Mouse (Mus musculus) embryonic facial prominence, embryonic 14.5 days (tissue): Measurements from ENCODE around the gene Mbd5. TPM values are rescaled to one million over a fixed set of nuclear protein-coding genes. Genes with fewer than 3 reads are reported as not detected.

ENCODE experiments used
- ATAC-seq: fragments of 200-750 bp; cut with Nextera tagmentation; 2 replicates; pipeline ENCODE4 v1.8.0; 2017; ENCODE audit warnings: low read depth, moderate number of reproducible peaks, moderate TSS enrichment
- DNase-seq: peaks from one replicate; pipeline ENCODE4 v3.0.0-alpha.2; 2015; ENCODE audit warnings: low spot score
- H3K27ac ChIP-seq: fragments of 300-500 bp; sonication (generic); replicated peaks from 2 replicates; pipeline ENCODE4 v1.5.1; 2014; ENCODE audit warnings: low read depth, mild to moderate bottlenecking, low read length, moderate library complexity
- H3K27me3 ChIP-seq: fragments of 300-500 bp; sonication (generic); replicated peaks from 2 replicates; pipeline ENCODE4 v1.6.1; 2014; ENCODE audit warnings: low read length; ENCODE audit not compliant: control insufficient read depth, insufficient read depth
- H3K36me3 ChIP-seq: fragments of 300-500 bp; sonication (generic); 2 replicates; pipeline ENCODE4 v1.6.1; 2014; ENCODE audit warnings: low read length, mixed read lengths; ENCODE audit not compliant: control insufficient read depth, insufficient read depth
- H3K4me1 ChIP-seq: fragments of 300-500 bp; sonication (generic); 2 replicates; pipeline ENCODE4 v1.6.1; 2014; ENCODE audit warnings: antibody characterized with exemption, low read length; ENCODE audit not compliant: control insufficient read depth, insufficient read depth
- H3K4me2 ChIP-seq: fragments of 300-500 bp; sonication (generic); 2 replicates; pipeline ENCODE4 v1.6.1; 2014; ENCODE audit warnings: low read depth, mild to moderate bottlenecking, low read length, moderate library complexity, mixed read lengths
- H3K4me3 ChIP-seq: fragments of 300-500 bp; sonication (generic); 2 replicates; pipeline ENCODE4 v1.5.1; 2014; ENCODE audit warnings: low read depth, mild to moderate bottlenecking, low read length
- H3K9ac ChIP-seq: fragments of 300-500 bp; sonication (generic); 2 replicates; pipeline ENCODE4 v1.6.1; 2014; ENCODE audit warnings: low read depth, mild to moderate bottlenecking, low read length, moderate library complexity, mixed read lengths
- H3K9me3 ChIP-seq: fragments of 300-500 bp; sonication (generic); 2 replicates; pipeline ENCODE4 v1.6.1; 2016; ENCODE audit warnings: low read length; ENCODE audit not compliant: control insufficient read depth
- WGBS: fragments of 180-500 bp; shearing (Covaris S2); extraction: QIAGEN DNeasy Blood & Tissue Kit; methylation state at CpG from one replicate; pipeline ENCODE4 v1.1.7; 2014; 5-methylcytosine and 5-hydroxymethylcytosine counted together
- polyA plus RNA-seq: library from polyadenylated mRNA; unstranded; fragments of >200 nt; fragmentation: Nextera tagmentation; extraction: Ambion mirVana; gene quantifications from 2 replicates; pipeline ENCODE4 v1.2.1, GENCODE M21; 2014

Mbd5 gene
- polyA plus RNA-seq, 1 experiment from 2014 or later, result 23.5 TPM

GRCm38 (mm10) chr2:48956591-48956990 is 7.3 kb downstream of the Mbd5 start:
- ATAC-seq, result no peak
- DNase-seq, result no peak
- H3K27me3 ChIP-seq, result no peaks in the 10 kb centered on the region
- H3K4me3 ChIP-seq, result no peak overlapping the region
- H3K4me2 ChIP-seq, result no peak overlapping the region
- no peaks in the 10 kb centered on the region for H3K36me3 ChIP-seq
- H3K4me1 ChIP-seq, result peaks cover 4% of the 10 kb centered on the region; the same call in 1 of the 2 replicates
- H3K9me3 ChIP-seq, result no peaks in the 10 kb centered on the region
- WGBS, result 65% methylated on average over 3 of the region's 3 CpGs
- no peak overlapping the region for H3K27ac ChIP-seq
- H3K9ac ChIP-seq, result no peak overlapping the region

DNA sequence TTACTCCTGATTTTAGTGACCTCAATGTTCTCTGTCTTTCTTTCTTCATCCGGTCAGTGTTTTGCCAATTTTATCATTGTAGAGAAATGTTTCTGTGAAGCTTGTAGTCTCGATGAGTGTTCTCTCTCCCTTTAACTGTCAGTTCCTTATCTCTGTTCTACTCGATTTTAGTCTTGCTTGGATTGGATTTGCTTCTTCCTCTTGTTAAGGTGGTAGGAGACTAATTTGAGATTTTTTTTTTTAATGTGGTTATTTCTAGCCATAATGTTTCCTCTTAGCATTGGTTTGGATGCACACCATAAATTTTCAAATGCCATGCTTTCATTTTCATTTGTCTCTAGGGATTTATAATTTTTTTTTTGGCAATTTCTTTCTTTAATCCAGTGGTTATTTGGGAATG is 29.6 kb downstream of the Mbd5 start:
- WGBS, result 82% methylated on average over 3 of the region's 3 CpGs
- no peak overlapping the region for H3K9ac ChIP-seq
- ATAC-seq (no peak), DNase-seq (no peak)
- H3K27ac ChIP-seq, result no peak overlapping the region
- H3K4me2 ChIP-seq, result no peak overlapping the region
- H3K36me3 ChIP-seq, result no peaks in the 10 kb centered on the region
- H3K4me1 ChIP-seq, result no peaks in the 10 kb centered on the region
- no peaks in the 10 kb centered on the region for H3K9me3 ChIP-seq
- H3K4me3 ChIP-seq, result no peak overlapping the region
- H3K27me3 ChIP-seq, result no peaks in the 10 kb centered on the region

DNA sequence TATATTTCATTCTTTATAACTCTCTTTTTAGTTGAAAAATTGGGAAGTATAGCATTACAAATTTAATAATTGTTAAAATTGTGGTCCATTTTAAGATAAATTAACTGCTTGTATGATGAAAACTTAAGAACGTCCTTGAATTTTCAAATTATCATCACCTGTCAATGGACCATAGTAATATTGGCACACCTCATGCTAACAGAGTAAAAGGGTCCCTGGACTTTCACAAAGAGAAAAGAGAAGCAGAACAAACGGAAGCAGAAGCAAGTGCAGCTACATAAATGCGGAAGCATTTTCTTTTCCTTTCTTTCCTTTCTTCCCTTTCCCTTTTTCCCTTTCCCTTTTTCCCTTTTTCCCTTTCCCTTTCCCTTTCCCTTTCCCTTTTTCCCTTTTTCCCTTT is 41.0 kb downstream of the Mbd5 start:
- H3K9ac ChIP-seq, result no peak overlapping the region
- H3K4me1 ChIP-seq, result no peaks in the 10 kb centered on the region
- H3K36me3 ChIP-seq, result no peaks in the 10 kb centered on the region
- no peak overlapping the region for H3K4me2 ChIP-seq
- no peak overlapping the region for H3K27ac ChIP-seq
- no peak for ATAC-seq
- H3K9me3 ChIP-seq, result no peaks in the 10 kb centered on the region
- no peak for DNase-seq
- H3K4me3 ChIP-seq, result no peak overlapping the region
- no peaks in the 10 kb centered on the region for H3K27me3 ChIP-seq
- WGBS, result 87% methylated on average over 3 of the region's 3 CpGs

- 85% methylated on average over 3 of the region's 3 CpGs for WGBS
- ATAC-seq, result no peak
- no peak overlapping the region for H3K4me2 ChIP-seq
- H3K4me3 ChIP-seq, result no peak overlapping the region
- H3K27ac ChIP-seq, result no peak overlapping the region
- H3K27me3 ChIP-seq, result no peaks in the 10 kb centered on the region
- no peaks in the 10 kb centered on the region for H3K4me1 ChIP-seq
- peaks cover 6% of the 10 kb centered on the region; the same call in 1 of the 2 replicates for H3K36me3 ChIP-seq
- H3K9me3 ChIP-seq, result peaks cover 11% of the 10 kb centered on the region; the same call in 1 of the 2 replicates
- no peak for DNase-seq
- no peak overlapping the region for H3K9ac ChIP-seq
Measured at GRCm38 (mm10) chr2:49040481-49040880, 91.2 kb downstream of the Mbd5 start.

GRCm38 (mm10) chr2:49050030-49050429 is 100.7 kb downstream of the Mbd5 start:
- DNase-seq, result no peak
- H3K9ac ChIP-seq, result no peak overlapping the region
- no peaks in the 10 kb centered on the region for H3K36me3 ChIP-seq
- no peaks in the 10 kb centered on the region for H3K27me3 ChIP-seq
- no peak overlapping the region for H3K27ac ChIP-seq
- H3K4me1 ChIP-seq, result no peaks in the 10 kb centered on the region
- no peak overlapping the region for H3K4me3 ChIP-seq
- H3K9me3 ChIP-seq, result peaks cover 7% of the 10 kb centered on the region; the same call in 1 of the 2 replicates
- WGBS, result 90% methylated on average over 4 of the region's 4 CpGs
- H3K4me2 ChIP-seq, result no peak overlapping the region
- no peak for ATAC-seq

GRCm38 (mm10) chr2:49067886-49068285 is 118.6 kb downstream of the Mbd5 start:
- H3K27ac ChIP-seq, result no peak overlapping the region
- H3K4me2 ChIP-seq, result no peak overlapping the region
- no peak for ATAC-seq
- no peak for DNase-seq
- H3K9me3 ChIP-seq, result no peaks in the 10 kb centered on the region
- H3K4me1 ChIP-seq, result no peaks in the 10 kb centered on the region
- H3K36me3 ChIP-seq, result no peaks in the 10 kb centered on the region
- H3K4me3 ChIP-seq, result no peak overlapping the region
- H3K27me3 ChIP-seq, result no peaks in the 10 kb centered on the region
- H3K9ac ChIP-seq, result no peak overlapping the region

GRCm38 (mm10) chr2:49084966-49085365 is 135.7 kb downstream of the Mbd5 start:
- peak; percentile 8 for DNase-seq
- no peak for ATAC-seq
- Histone ChIP-seq H3K4me2 (no peak overlapping the region), H3K27ac (no peak overlapping the region), H3K36me3 (no peaks in the 10 kb centered on the region), H3K4me1 (no peaks in the 10 kb centered on the region), H3K9ac (no peak overlapping the region), H3K4me3 (no peak overlapping the region), H3K27me3 (no peaks in the 10 kb centered on the region), H3K9me3 (no peaks in the 10 kb centered on the region)
- WGBS, result 66% methylated on average over 4 of the region's 4 CpGs

- Histone ChIP-seq H3K4me3 (no peak overlapping the region), H3K4me2 (no peak overlapping the region), H3K4me1 (no peaks in the 10 kb centered on the region), H3K27ac (no peak overlapping the region), H3K36me3 (no peaks in the 10 kb centered on the region), H3K27me3 (no peaks in the 10 kb centered on the region), H3K9ac (no peak overlapping the region), H3K9me3 (no peaks in the 10 kb centered on the region)
- no peak for DNase-seq
- WGBS, result 96% methylated on average over 4 of the region's 4 CpGs
- no peak for ATAC-seq
Measured at GRCm38 (mm10) chr2:49090771-49091170, 141.5 kb downstream of the Mbd5 start.

- no peaks in the 10 kb centered on the region for H3K27me3 ChIP-seq
- H3K9me3 ChIP-seq, result no peaks in the 10 kb centered on the region
- no peak overlapping the region for H3K9ac ChIP-seq
- DNase-seq (no peak), ATAC-seq (no peak)
- H3K4me2 ChIP-seq, result no peak overlapping the region
- no peak overlapping the region for H3K4me3 ChIP-seq
- H3K4me1 ChIP-seq, result no peaks in the 10 kb centered on the region
- H3K27ac ChIP-seq, result no peak overlapping the region
- H3K36me3 ChIP-seq, result peaks cover 9% of the 10 kb centered on the region
Measured at GRCm38 (mm10) chr2:49096765-49097164, 147.5 kb downstream of the Mbd5 start.
